19 mouse cellular contexts compared by ENCODE assay signal in genomic region chr11:49772251-49772650, GRCm38 (mm10). TPM values are rescaled to one million over a fixed set of nuclear protein-coding genes. Genes with fewer than 3 reads are reported as not detected.
DNase-seq lines count a peak whose midpoint lies in the region; ATAC-seq and TF ChIP-seq lines count a peak whose summit lies in the region.
"Had no signal": no experiment of that assay in that cellular context is flagged by ENCODE, and none has a peak within 500 bp of the region (broad histone marks: within the 10 kb centered on the region; RNA-seq: fewer than 3 reads in every experiment).

No protein-coding gene starts in this region.

- no peaks in the 10 kb centered on the region for H3K9me3 ChIP-seq in kidney, postnatal 0 days (replicated peaks; ENCODE audit: low read length)
- no peaks in the 10 kb centered on the region for H3K9me3 ChIP-seq in hindbrain, embryonic 10.5 days
- H3K9me3 ChIP-seq: heart, embryonic 13.5 days; hindbrain, embryonic 12.5 days; limb, embryonic 13.5 days; midbrain, embryonic 13.5 days had no signal

- H3K4me1 ChIP-seq in kidney, postnatal 0 days (replicated peaks; ENCODE audit: insufficient read depth, low read length): no peaks in the 10 kb centered on the region
- H3K4me1 ChIP-seq in hindbrain, embryonic 10.5 days (replicated peaks): peaks cover 8% of the 10 kb centered on the region
- H3K4me1 ChIP-seq: heart, embryonic 13.5 days; hindbrain, embryonic 12.5 days; limb, embryonic 13.5 days; midbrain, embryonic 13.5 days had no signal

- no peak overlapping the region for H3K27ac ChIP-seq in kidney, postnatal 0 days
- no peak overlapping the region for H3K27ac ChIP-seq in hindbrain, embryonic 10.5 days
- H3K27ac ChIP-seq: heart, embryonic 13.5 days; hindbrain, embryonic 12.5 days; limb, embryonic 13.5 days; midbrain, embryonic 13.5 days had no signal

- DNase-seq in kidney, postnatal 0 days (ENCODE audit: low spot score): no peak
- no peak for DNase-seq in kidney, postnatal 4 days
- DNase-seq in ES-CJ7 (ENCODE audit: low read depth, low spot score): peak; percentile 44
- DNase-seq in induced T-regulatory cell, adult 2 months (ENCODE audit: low read depth): peak; percentile 50
- DNase-seq in thymus, postnatal 0 days (ENCODE audit: low spot score): peak; percentile 69
- DNase-seq in hindbrain, embryonic 10.5 days (ENCODE audit: low spot score): no peak
- DNase-seq in MN1 (ENCODE audit: low spot score): no peak
- DNase-seq in cerebellum, adult 11-12 months: no peak
- DNase-seq: adrenal gland, postnatal 14 days; embryo, embryonic 11 days; gastrocnemius, postnatal 10 days; kidney, adult 11 months; right cerebral cortex, postnatal 4 days had no signal

- H3K36me3 ChIP-seq in kidney, postnatal 0 days (ENCODE audit: insufficient read depth, low read length): no peaks in the 10 kb centered on the region
- no peaks in the 10 kb centered on the region for H3K36me3 ChIP-seq in hindbrain, embryonic 10.5 days
- H3K36me3 ChIP-seq: heart, embryonic 13.5 days; hindbrain, embryonic 12.5 days; limb, embryonic 13.5 days; midbrain, embryonic 13.5 days had no signal

- no peak overlapping the region for H3K9ac ChIP-seq in kidney, postnatal 0 days (ENCODE audit: low read depth, low read length)
- H3K9ac ChIP-seq: heart, embryonic 13.5 days; hindbrain, embryonic 12.5 days; limb, embryonic 13.5 days; midbrain, embryonic 13.5 days had no signal

- peak; percentile 16; the same call in 1 of the 2 replicates for TF ChIP-seq CTCF in kidney, postnatal 0 days (IDR thresholded peaks at IDR 0.05; ENCODE audit: low read depth)

- no peaks in the 10 kb centered on the region for H3K27me3 ChIP-seq in kidney, postnatal 0 days (ENCODE audit: insufficient read depth, low read length)
- H3K27me3 ChIP-seq in hindbrain, embryonic 10.5 days (ENCODE audit: insufficient read depth, poor library complexity, severe bottlenecking): no peaks in the 10 kb centered on the region
- H3K27me3 ChIP-seq: heart, embryonic 13.5 days; hindbrain, embryonic 12.5 days; limb, embryonic 13.5 days; midbrain, embryonic 13.5 days had no signal

- no peak overlapping the region for H3K4me3 ChIP-seq in kidney, postnatal 0 days (replicated peaks; ENCODE audit: low read depth, low read length)
- H3K4me3 ChIP-seq in hindbrain, embryonic 10.5 days: no peak overlapping the region
- H3K4me3 ChIP-seq: erythroblast, embryonic 14.5 days; heart, embryonic 13.5 days; hindbrain, embryonic 12.5 days; limb, embryonic 13.5 days; midbrain, embryonic 13.5 days had no signal

- 60% methylated on average over 5 of the region's 5 CpGs for WGBS in kidney, postnatal 0 days
- WGBS in hindbrain, embryonic 10.5 days: 66% methylated on average over 5 of the region's 5 CpGs

- no peak for ATAC-seq in kidney, postnatal 0 days (replicated peaks; ENCODE audit: low FRiP score, low read depth)
- ATAC-seq: forebrain, embryonic 16.5 days; midbrain, embryonic 13.5 days had no signal

- no peak overlapping the region for H3K4me2 ChIP-seq in kidney, postnatal 0 days (ENCODE audit: low read length)
- H3K4me2 ChIP-seq: heart, embryonic 13.5 days; hindbrain, embryonic 12.5 days; limb, embryonic 13.5 days; midbrain, embryonic 13.5 days had no signal

RNA-seq across cellular contexts. Expression of gene Gfpt2, which starts 21.7 kb away (rescaled TPM):
- 7.3 and 8.6 TPM in 2 replicates for polyA plus RNA-seq in kidney, postnatal 0 days (2015; fragmentation: Nextera tagmentation; extraction: Ambion mirVana)
- 3.2 and 3.4 TPM in 2 replicates for polyA plus RNA-seq in thymus, postnatal 0 days (2015; fragmentation: Nextera tagmentation; extraction: Ambion mirVana)
- polyA plus RNA-seq in hindbrain, embryonic 10.5 days (2016; fragmentation: Nextera tagmentation; extraction: Ambion mirVana): 16.0 and 22.1 TPM in 2 replicates
- polyA plus RNA-seq: erythroblast, embryonic 14.5 days had no signal

RNA-seq across cellular contexts. Expression of gene Cnot6, which starts 59.7 kb away (rescaled TPM):
- 54.4 and 55.0 TPM in 2 replicates for polyA plus RNA-seq in kidney, postnatal 0 days (2015; fragmentation: Nextera tagmentation; extraction: Ambion mirVana)
- polyA plus RNA-seq in thymus, postnatal 0 days (2015; fragmentation: Nextera tagmentation; extraction: Ambion mirVana): 84.6 and 112 TPM in 2 replicates
- 57.3 and 60.8 TPM in 2 replicates for polyA plus RNA-seq in hindbrain, embryonic 10.5 days (2016; fragmentation: Nextera tagmentation; extraction: Ambion mirVana)

Comparison
In these comparisons a context has a peak if more than half of its experiments do, and no peak if none do; other contexts are left out.
1. DNase-seq: peak in ES-CJ7 (single experiment), induced T-regulatory cell, adult 2 months (single experiment) and thymus, postnatal 0 days (single experiment); none in kidney, postnatal 0 days (single experiment), kidney, postnatal 4 days (0 of 2), hindbrain, embryonic 10.5 days (single experiment), MN1 (single experiment) and cerebellum, adult 11-12 months (single experiment).